Mouse (Mus musculus): ENCODE results near the gene Nfkb1.

DNA sequence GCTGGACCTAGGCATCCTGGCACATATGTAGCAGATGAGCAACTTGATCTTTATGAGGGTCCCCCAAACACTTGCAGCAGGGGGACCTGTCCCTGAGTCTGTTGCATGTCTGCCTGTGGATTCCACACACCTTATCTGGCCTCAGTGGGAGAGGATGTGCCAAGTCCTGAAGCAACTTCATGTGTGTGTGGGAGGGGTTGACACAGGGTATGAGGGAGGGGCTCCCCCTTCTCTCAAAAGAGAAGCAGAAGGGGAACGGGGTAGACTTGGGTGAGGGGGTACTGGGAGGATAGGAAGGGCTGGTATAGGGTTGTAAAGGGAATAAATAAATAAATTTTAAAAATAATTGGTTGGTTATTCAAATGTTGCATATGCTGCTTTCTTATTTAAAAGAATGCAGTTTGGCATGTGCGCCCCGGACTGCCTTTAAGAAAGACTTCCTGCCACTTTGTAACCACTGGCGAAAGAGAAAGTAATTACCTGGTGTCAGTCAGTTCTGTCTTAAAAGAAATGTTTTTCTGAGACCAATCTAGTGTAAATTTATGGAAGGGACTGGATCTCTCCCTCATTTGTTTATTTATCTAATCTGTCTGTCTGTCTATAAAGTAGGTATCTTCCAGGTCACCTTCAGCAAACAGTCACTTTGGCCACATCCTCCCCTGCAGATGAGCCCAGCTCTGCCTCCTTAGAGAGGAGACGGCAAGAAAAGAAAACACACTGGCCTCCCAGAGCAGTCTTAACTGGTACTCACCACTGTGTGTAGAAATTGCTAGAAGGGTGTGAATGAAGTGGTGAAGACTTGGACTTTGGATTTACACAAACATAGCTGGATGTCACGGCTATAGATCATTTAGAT lies 27.2 kb upstream of the Nfkb1 start:
- TF ChIP-seq CTCF (conservative IDR thresholded peaks at IDR 0.05; ENCODE audit: insufficient read depth, insufficient read length, low read depth, low read length): no peak
- no peak for TF ChIP-seq POLR2A (IDR thresholded peaks at IDR 0.05; ENCODE audit: low read depth, low read length)

Measured in kidney, adult 2 months (tissue).